Mouse (Mus musculus): ENCODE results near the gene Nrn1l. TPM values are rescaled to one million over a fixed set of nuclear protein-coding genes. Genes with fewer than 3 reads are reported as not detected.

Gene Nrn1l
- total and polyA plus RNA-seq, 2 experiments, result 1.5 TPM; not detected in 1

DNA sequence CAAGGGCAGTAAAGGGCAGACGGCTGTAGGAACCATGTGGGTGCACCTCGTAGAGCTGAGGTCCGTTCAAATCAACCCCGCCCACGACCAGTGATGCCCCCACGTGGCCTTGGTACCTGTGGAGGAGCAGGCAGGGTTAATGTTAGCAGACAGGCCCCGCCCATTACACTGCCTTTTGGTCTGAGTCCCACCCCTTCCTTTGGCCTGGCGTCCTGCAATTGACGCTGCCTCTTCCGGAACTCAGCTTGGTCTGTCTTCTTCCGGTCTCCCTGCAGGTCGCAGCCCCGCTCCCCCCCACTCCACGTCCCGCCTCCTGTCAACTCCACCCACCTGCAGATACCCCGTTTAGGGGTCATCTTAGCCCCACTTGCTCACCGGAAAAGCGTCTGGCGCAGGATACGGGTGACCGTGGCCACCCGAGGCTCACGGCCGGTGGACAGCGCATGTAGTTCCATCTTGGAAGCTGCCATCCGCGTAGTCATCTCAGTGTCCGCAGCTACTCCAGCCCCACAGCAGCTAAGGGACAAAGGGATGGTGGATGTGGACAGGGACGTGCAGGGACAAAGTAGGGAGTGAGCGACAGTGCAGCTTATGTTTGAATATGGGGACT, 43.6 kb downstream of the Nrn1l start:
- Histone ChIP-seq H3K79me2 (ENCODE audit: control insufficient read depth, insufficient read depth, low read length) (peaks cover 8% of the 10 kb centered on the region; the same call in 1 of the 2 replicates), H3K4me1 (ENCODE audit: control insufficient read depth, insufficient read depth, low read length) (peaks cover 8% of the 10 kb centered on the region; the same call in 1 of the 2 replicates), H3K4me3 (ENCODE audit: insufficient read depth, low read depth, low read length) (peak overlapping the region; percentile 87), H3K27ac (replicated peaks; ENCODE audit: insufficient read depth, low read depth, low read length) (peak overlapping the region; percentile 91), H3K36me3 (ENCODE audit: control insufficient read depth, insufficient read depth, low read length) (peaks cover 6% of the 10 kb centered on the region; the same call in 1 of the 2 replicates), H3K27me3 (ENCODE audit: control insufficient read depth, insufficient read depth, low read length) (no peaks in the 10 kb centered on the region), H3K9ac (ENCODE audit: low read depth, low read length) (peak overlapping the region; percentile 75)
- TF ChIP-seq CTCF (IDR thresholded peaks at IDR 0.05; ENCODE audit: low read depth, low read length), result 0 out of 2 replicates have a peak, but pooled peaks have one; percentile 9
- peak; percentile 82; the same call in 1 of the 2 replicates for TF ChIP-seq POLR2A (IDR thresholded peaks at IDR 0.05; ENCODE audit: extremely low read depth, insufficient read depth, low read length)
- under 1% methylated on average over 30 of the region's 30 CpGs for WGBS
- DNase-seq (ENCODE audit: extremely low read depth, low read depth, low spot score), result peak; percentile 92

DNA sequence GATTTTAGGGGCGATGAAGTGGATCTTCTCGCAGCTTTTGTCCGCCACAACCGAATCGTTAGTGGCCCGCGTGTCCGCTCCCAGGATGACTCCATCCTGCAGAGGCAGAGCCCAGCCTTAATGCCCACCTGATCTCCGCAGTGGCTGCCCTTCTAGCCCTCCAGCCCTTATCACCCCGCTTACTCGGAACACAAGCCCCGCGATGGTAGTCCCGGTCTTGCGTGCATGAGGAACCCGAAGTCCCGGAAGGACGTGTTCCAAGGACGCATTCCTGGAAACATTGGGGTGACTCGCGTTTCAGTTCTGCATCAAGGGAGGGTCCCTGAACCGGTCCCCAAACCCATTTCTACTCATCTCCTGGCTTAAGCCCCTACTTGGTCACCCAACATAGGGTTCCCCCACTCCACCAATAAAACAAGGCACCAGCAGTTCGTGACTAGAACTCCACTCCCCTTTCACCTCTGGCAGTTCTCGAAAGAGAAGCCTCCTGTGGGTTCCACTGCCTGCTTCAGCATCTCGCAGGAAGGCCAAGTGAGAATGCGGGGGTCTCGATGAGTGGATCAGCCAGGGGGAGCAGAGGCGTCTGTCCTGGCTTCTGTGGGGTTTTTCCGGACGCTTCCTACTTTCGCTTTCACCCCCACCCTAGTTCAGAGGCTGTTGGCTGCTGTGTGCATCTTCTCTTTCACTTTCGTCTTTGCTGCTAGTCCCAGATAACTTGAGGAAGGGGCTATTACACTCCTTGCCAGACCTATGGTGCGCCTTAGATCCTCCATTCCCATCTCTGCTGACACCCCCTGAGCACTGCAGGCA, 44.3 kb downstream of the Nrn1l start:
- DNase-seq (ENCODE audit: extremely low read depth, low read depth, low spot score), result peak; percentile 68

DNA sequence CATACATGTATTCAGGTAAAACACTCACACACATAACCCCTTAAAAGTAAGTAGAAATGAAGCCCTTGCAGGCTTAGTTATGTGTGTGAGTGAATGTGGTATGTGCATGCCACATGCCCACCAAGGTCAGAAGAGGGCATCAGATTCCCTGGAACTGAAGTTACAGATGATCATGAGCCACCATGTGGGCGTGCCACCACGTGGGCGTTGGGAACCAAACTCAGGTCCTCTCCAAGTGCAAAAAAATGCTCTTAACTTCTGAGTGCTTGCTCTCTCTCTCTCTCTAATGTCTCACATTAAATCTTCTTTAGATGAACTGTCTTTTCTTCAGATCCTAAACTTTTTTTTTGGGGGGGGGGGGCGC, 44.9 kb downstream of the Nrn1l start, which contains the start of gene Psmb10:
Gene Psmb10, minus strand, starts transcription at position 139 of the 364 bp plus-strand sequence.
- DNase-seq (ENCODE audit: extremely low read depth, low read depth, low spot score), result peak; percentile 74
- WGBS, result under 1% methylated on average over 4 of the region's 4 CpGs
- Histone ChIP-seq H3K79me2 (ENCODE audit: control insufficient read depth, insufficient read depth, low read length) (peaks cover 8% of the 10 kb centered on the region; the same call in 1 of the 2 replicates), H3K4me1 (ENCODE audit: control insufficient read depth, insufficient read depth, low read length) (peaks cover 8% of the 10 kb centered on the region; the same call in 1 of the 2 replicates), H3K36me3 (ENCODE audit: control insufficient read depth, insufficient read depth, low read length) (peaks cover 6% of the 10 kb centered on the region; the same call in 1 of the 2 replicates), H3K4me3 (ENCODE audit: insufficient read depth, low read depth, low read length) (peak within 1 kb of the TSS; percentile 87), H3K9ac (ENCODE audit: low read depth, low read length) (peak within 1 kb of the TSS; percentile 75), H3K27ac (replicated peaks; ENCODE audit: insufficient read depth, low read depth, low read length) (peak within 1 kb of the TSS; percentile 91), H3K27me3 (ENCODE audit: control insufficient read depth, insufficient read depth, low read length) (no peaks in the 10 kb centered on the region)
- no peak for TF ChIP-seq POLR2A (IDR thresholded peaks at IDR 0.05; ENCODE audit: extremely low read depth, insufficient read depth, low read length)
- 0 out of 2 replicates have a peak, but pooled peaks have one; percentile 14 for TF ChIP-seq CTCF (IDR thresholded peaks at IDR 0.05; ENCODE audit: low read depth, low read length)

More for the DNA sequence above, 44.3 kb downstream of the Nrn1l start:
- 0 out of 2 replicates have a peak, but pooled peaks have one; percentile 21 for TF ChIP-seq POLR2A (IDR thresholded peaks at IDR 0.05; ENCODE audit: extremely low read depth, insufficient read depth, low read length)
- TF ChIP-seq CTCF (IDR thresholded peaks at IDR 0.05; ENCODE audit: low read depth, low read length), result no peak
- Histone ChIP-seq H3K27me3 (ENCODE audit: control insufficient read depth, insufficient read depth, low read length) (no peaks in the 10 kb centered on the region), H3K79me2 (ENCODE audit: control insufficient read depth, insufficient read depth, low read length) (peaks cover 8% of the 10 kb centered on the region; the same call in 1 of the 2 replicates), H3K9ac (ENCODE audit: low read depth, low read length) (peak overlapping the region; percentile 75), H3K36me3 (ENCODE audit: control insufficient read depth, insufficient read depth, low read length) (peaks cover 6% of the 10 kb centered on the region; the same call in 1 of the 2 replicates), H3K4me1 (ENCODE audit: control insufficient read depth, insufficient read depth, low read length) (peaks cover 8% of the 10 kb centered on the region; the same call in 1 of the 2 replicates), H3K27ac (replicated peaks; ENCODE audit: insufficient read depth, low read depth, low read length) (peak overlapping the region; percentile 91), H3K4me3 (ENCODE audit: insufficient read depth, low read depth, low read length) (peak overlapping the region; percentile 87)
- under 1% methylated on average over 33 of the region's 33 CpGs for WGBS

- H3K4me1 ChIP-seq (ENCODE audit: control insufficient read depth, insufficient read depth, low read length), result peaks cover 10% of the 10 kb centered on the region
- H3K36me3 ChIP-seq (ENCODE audit: control insufficient read depth, insufficient read depth, low read length), result peaks cover 6% of the 10 kb centered on the region; the same call in 1 of the 2 replicates
- H3K27me3 ChIP-seq (ENCODE audit: control insufficient read depth, insufficient read depth, low read length), result no peaks in the 10 kb centered on the region
- DNase-seq (ENCODE audit: extremely low read depth, low read depth, low spot score), result peak; percentile 97
- peak overlapping the region; percentile 63 for H3K4me3 ChIP-seq (ENCODE audit: insufficient read depth, low read depth, low read length)
- WGBS, result 21% methylated on average over 11 of the region's 11 CpGs
- peaks cover 8% of the 10 kb centered on the region; the same call in 1 of the 2 replicates for H3K79me2 ChIP-seq (ENCODE audit: control insufficient read depth, insufficient read depth, low read length)
- peak overlapping the region; percentile 89 for H3K27ac ChIP-seq (replicated peaks; ENCODE audit: insufficient read depth, low read depth, low read length)
- peak overlapping the region; percentile 71 for H3K9ac ChIP-seq (ENCODE audit: low read depth, low read length)
- TF ChIP-seq CTCF (IDR thresholded peaks at IDR 0.05; ENCODE audit: low read depth, low read length) (no peak), POLR2A (IDR thresholded peaks at IDR 0.05; ENCODE audit: extremely low read depth, insufficient read depth, low read length) (no peak)
These were observed 48.7 kb downstream of the Nrn1l start for GRCm38 (mm10) chr8:105942026-105942425.

DNA sequence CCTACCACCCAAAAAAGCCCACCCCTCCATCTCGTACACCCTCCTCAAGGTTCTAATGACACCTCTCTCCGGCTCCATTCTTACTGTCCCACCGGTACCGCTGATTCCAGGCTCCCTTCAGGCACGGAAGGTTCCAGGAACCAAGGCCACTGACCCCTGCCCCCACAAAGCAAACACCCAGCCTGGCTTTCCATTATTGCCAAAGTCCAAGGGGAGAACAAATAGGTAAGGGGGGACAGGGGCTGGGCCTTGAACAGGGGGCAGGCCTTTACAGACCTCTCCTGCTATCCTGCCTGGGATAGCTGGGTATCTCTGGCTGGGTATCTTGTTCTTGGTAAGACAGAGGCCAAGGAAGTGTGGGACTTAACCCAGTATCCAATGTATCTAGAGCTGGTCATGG, 49.2 kb downstream of the Nrn1l start:
- Histone ChIP-seq H3K79me2 (ENCODE audit: control insufficient read depth, insufficient read depth, low read length) (peaks cover 8% of the 10 kb centered on the region; the same call in 1 of the 2 replicates), H3K36me3 (ENCODE audit: control insufficient read depth, insufficient read depth, low read length) (peaks cover 6% of the 10 kb centered on the region; the same call in 1 of the 2 replicates), H3K27me3 (ENCODE audit: control insufficient read depth, insufficient read depth, low read length) (no peaks in the 10 kb centered on the region), H3K4me1 (ENCODE audit: control insufficient read depth, insufficient read depth, low read length) (peaks cover 10% of the 10 kb centered on the region), H3K9ac (ENCODE audit: low read depth, low read length) (peak overlapping the region; percentile 80), H3K4me3 (ENCODE audit: insufficient read depth, low read depth, low read length) (peak overlapping the region; percentile 64), H3K27ac (replicated peaks; ENCODE audit: insufficient read depth, low read depth, low read length) (peak overlapping the region; percentile 89)
- 27% methylated on average over 5 of the region's 5 CpGs for WGBS
- DNase-seq (ENCODE audit: extremely low read depth, low read depth, low spot score), result peak; percentile 95
- TF ChIP-seq POLR2A (IDR thresholded peaks at IDR 0.05; ENCODE audit: extremely low read depth, insufficient read depth, low read length) (no peak), CTCF (IDR thresholded peaks at IDR 0.05; ENCODE audit: low read depth, low read length) (no peak)
